Mouse (Mus musculus) hindbrain, embryonic 11.5 days (tissue): ENCODE data around the gene Nxpe5. TPM values are rescaled to one million over a fixed set of nuclear protein-coding genes. Genes with fewer than 3 reads are reported as not detected.
A peak's percentile ranks its signal among the peaks of the same experiment; 100 is the strongest.

ENCODE experiments used
- ATAC-seq: fragments of 200-750 bp; cut with Nextera tagmentation; 2 replicates; pipeline ENCODE4 v1.8.0; 2017; ENCODE audit warnings: mild to moderate bottlenecking, moderate TSS enrichment, moderate library complexity; ENCODE audit not compliant: low FRiP score
- DNase-seq: peaks from one replicate; pipeline ENCODE4 v3.0.0-alpha.2; 2015; ENCODE audit warnings: low spot score
- H3K27ac ChIP-seq: fragments of 300-500 bp; sonication (generic); 2 replicates; pipeline ENCODE4 v1.5.1; 2014; ENCODE audit warnings: mild to moderate bottlenecking, low read depth, low read length
- H3K27me3 ChIP-seq: fragments of 300-500 bp; sonication (generic); 2 replicates; pipeline ENCODE4 v1.6.1; 2014; ENCODE audit warnings: mild to moderate bottlenecking, low read length, moderate library complexity, mixed read lengths; ENCODE audit not compliant: control insufficient read depth, insufficient read depth
- H3K36me3 ChIP-seq: fragments of 300-500 bp; sonication (generic); 2 replicates; pipeline ENCODE4 v1.6.1; 2014; ENCODE audit warnings: mild to moderate bottlenecking, low read length, moderate library complexity, mixed read lengths; ENCODE audit not compliant: control insufficient read depth, insufficient read depth
- H3K4me1 ChIP-seq: fragments of 300-500 bp; sonication (generic); replicated peaks from 2 replicates; pipeline ENCODE4 v1.6.1; 2014; ENCODE audit warnings: low read length, mixed read lengths; ENCODE audit not compliant: control insufficient read depth, insufficient read depth
- H3K4me2 ChIP-seq: fragments of 300-500 bp; sonication (generic); replicated peaks from 2 replicates; pipeline ENCODE4 v1.6.1; 2014; ENCODE audit warnings: mild to moderate bottlenecking, low read depth, low read length
- H3K4me3 ChIP-seq: fragments of 300-500 bp; sonication (generic); 2 replicates; pipeline ENCODE4 v1.5.1; 2014; ENCODE audit warnings: low read depth, low read length
- H3K9ac ChIP-seq: fragments of 300-500 bp; sonication (generic); 2 replicates; pipeline ENCODE4 v1.6.1; 2014; ENCODE audit warnings: low read depth, low read length
- H3K9me3 ChIP-seq: fragments of 300-500 bp; sonication (generic); 2 replicates; pipeline ENCODE4 v1.6.1; 2016; ENCODE audit warnings: low read length; ENCODE audit not compliant: control insufficient read depth
- WGBS: fragments of 180-500 bp; shearing (Covaris S2); extraction: QIAGEN DNeasy Blood & Tissue Kit; methylation state at CpG from one replicate; pipeline ENCODE4 v1.1.7; 2014; 5-methylcytosine and 5-hydroxymethylcytosine counted together
- polyA plus RNA-seq: library from polyadenylated mRNA; unstranded; fragments of >200 nt; fragmentation: Nextera tagmentation; extraction: Ambion mirVana; gene quantifications from 2 replicates; pipeline ENCODE4 v1.2.1, GENCODE M21; 2014

Nxpe5 gene
- polyA plus RNA-seq, 1 experiment from 2014 or later, result not detected

GRCm38 (mm10) chr5:138229511-138229910 lies 3.8 kb downstream of the Nxpe5 start:
- no peaks in the 10 kb centered on the region for H3K27me3 ChIP-seq
- WGBS, result 89% methylated on average over 3 of the region's 3 CpGs
- DNase-seq (no peak), ATAC-seq (no peak)
- no peak overlapping the region for H3K27ac ChIP-seq
- H3K4me2 ChIP-seq, result no peak overlapping the region
- no peaks in the 10 kb centered on the region for H3K36me3 ChIP-seq
- H3K9me3 ChIP-seq, result no peaks in the 10 kb centered on the region
- no peaks in the 10 kb centered on the region for H3K4me1 ChIP-seq
- no peak overlapping the region for H3K9ac ChIP-seq
- H3K4me3 ChIP-seq, result no peak overlapping the region

- ATAC-seq (no peak), DNase-seq (no peak)
- no peak overlapping the region for H3K4me2 ChIP-seq
- no peaks in the 10 kb centered on the region for H3K27me3 ChIP-seq
- no peaks in the 10 kb centered on the region for H3K4me1 ChIP-seq
- H3K9ac ChIP-seq, result no peak overlapping the region
- WGBS, result 85% methylated on average over 2 of the region's 2 CpGs
- H3K36me3 ChIP-seq, result no peaks in the 10 kb centered on the region
- H3K9me3 ChIP-seq, result no peaks in the 10 kb centered on the region
- H3K27ac ChIP-seq, result no peak overlapping the region
- no peak overlapping the region for H3K4me3 ChIP-seq
Measured at GRCm38 (mm10) chr5:138233778-138234177, 8.1 kb downstream of the Nxpe5 start.

DNA sequence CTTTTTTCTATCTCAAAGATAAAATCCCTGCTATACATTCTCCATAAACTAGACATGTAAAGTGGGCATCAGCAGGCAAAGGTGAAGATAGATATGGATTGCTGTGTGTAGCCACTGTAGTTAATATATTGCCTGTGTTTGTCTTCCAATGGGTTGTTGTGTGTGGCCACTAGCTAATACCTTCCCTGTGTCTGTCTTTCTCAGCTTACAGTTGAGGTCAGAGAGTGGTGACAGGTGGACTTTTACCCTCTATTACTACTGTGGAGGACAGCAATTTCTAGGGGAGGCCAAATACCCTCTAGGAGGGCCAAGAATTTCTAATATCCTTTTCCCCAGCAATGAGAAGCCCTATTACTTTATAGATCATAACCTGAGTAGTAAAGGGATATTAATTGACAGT lies 8.5 kb downstream of the Nxpe5 start:
- H3K27me3 ChIP-seq, result no peaks in the 10 kb centered on the region
- no peak overlapping the region for H3K9ac ChIP-seq
- H3K36me3 ChIP-seq, result no peaks in the 10 kb centered on the region
- no peak overlapping the region for H3K4me2 ChIP-seq
- no peak overlapping the region for H3K27ac ChIP-seq
- H3K9me3 ChIP-seq, result no peaks in the 10 kb centered on the region
- no peak for ATAC-seq
- H3K4me1 ChIP-seq, result no peaks in the 10 kb centered on the region
- no peak for DNase-seq
- H3K4me3 ChIP-seq, result no peak overlapping the region

DNA sequence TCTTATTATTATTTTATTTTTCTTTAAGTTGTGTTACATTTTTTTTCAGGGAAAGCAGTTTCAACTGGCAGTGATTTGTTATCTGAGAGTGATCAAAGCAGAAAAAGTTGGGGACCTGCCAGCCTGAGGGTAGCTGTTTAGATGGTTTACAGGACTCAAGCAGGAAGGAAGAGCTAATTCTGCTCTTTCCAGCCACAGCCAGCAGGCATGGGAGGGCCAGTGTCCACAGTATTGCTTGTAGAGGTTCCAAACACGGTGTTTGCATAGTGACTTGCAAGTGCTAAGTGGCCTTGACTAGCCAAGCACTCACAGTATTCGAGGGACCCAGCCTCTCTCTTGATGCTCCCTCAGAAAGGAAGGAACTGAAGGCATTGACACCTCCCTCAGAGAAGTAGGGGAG lies 15.8 kb downstream of the Nxpe5 start:
- ATAC-seq (no peak), DNase-seq (no peak)
- H3K4me3 ChIP-seq, result no peak overlapping the region
- no peaks in the 10 kb centered on the region for H3K4me1 ChIP-seq
- no peaks in the 10 kb centered on the region for H3K36me3 ChIP-seq
- no peak overlapping the region for H3K27ac ChIP-seq
- no peak overlapping the region for H3K9ac ChIP-seq
- no peaks in the 10 kb centered on the region for H3K27me3 ChIP-seq
- H3K4me2 ChIP-seq, result no peak overlapping the region
- H3K9me3 ChIP-seq, result no peaks in the 10 kb centered on the region
- 31% methylated on average over 2 of the region's 2 CpGs for WGBS

GRCm38 (mm10) chr5:138251144-138251543 lies 25.4 kb downstream of the Nxpe5 start:
- no peak overlapping the region for H3K4me3 ChIP-seq
- no peak overlapping the region for H3K9ac ChIP-seq
- no peaks in the 10 kb centered on the region for H3K27me3 ChIP-seq
- DNase-seq (no peak), ATAC-seq (no peak)
- no peaks in the 10 kb centered on the region for H3K9me3 ChIP-seq
- H3K4me2 ChIP-seq, result no peak overlapping the region
- 87% methylated on average over 12 of the region's 12 CpGs for WGBS
- peaks cover 1% of the 10 kb centered on the region; the same call in 1 of the 2 replicates for H3K4me1 ChIP-seq
- no peak overlapping the region for H3K27ac ChIP-seq
- no peaks in the 10 kb centered on the region for H3K36me3 ChIP-seq

DNA sequence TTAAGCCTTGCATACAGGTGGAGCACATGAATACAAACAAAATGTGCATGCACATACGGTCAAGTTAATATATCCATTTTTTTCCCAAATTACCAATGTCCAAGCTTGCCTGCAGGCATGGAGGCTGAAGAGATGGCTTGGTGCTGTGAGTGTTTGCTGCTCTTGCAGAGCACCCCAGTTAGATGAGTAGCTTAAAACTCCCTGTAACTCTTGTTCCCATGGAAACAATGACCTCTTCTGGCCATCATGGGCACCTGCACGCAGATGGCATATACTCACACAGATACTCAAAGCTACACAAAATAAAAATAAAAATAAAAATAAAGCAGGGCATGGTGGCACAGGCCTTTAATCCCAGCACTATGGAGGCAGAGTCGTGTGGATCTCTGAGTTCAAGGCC lies 27.4 kb downstream of the Nxpe5 start:
- Histone ChIP-seq H3K4me1 (peaks cover 3% of the 10 kb centered on the region; the same call in 1 of the 2 replicates), H3K9ac (no peak overlapping the region), H3K4me3 (no peak overlapping the region), H3K9me3 (no peaks in the 10 kb centered on the region), H3K27ac (no peak overlapping the region), H3K36me3 (no peaks in the 10 kb centered on the region), H3K27me3 (no peaks in the 10 kb centered on the region), H3K4me2 (no peak overlapping the region)
- no peak for ATAC-seq
- 91% methylated on average over 3 of the region's 3 CpGs for WGBS
- DNase-seq, result no peak

- no peaks in the 10 kb centered on the region for H3K27me3 ChIP-seq
- peaks cover 3% of the 10 kb centered on the region; the same call in 1 of the 2 replicates for H3K4me1 ChIP-seq
- ATAC-seq, result peak; percentile 100
- peak within 1 kb of the TSS; percentile 48 for H3K27ac ChIP-seq
- H3K9me3 ChIP-seq, result no peaks in the 10 kb centered on the region
- peak within 1 kb of the TSS; percentile 72 for H3K4me2 ChIP-seq
- DNase-seq, result peak; percentile 88
- peak within 1 kb of the TSS; percentile 73 for H3K9ac ChIP-seq
- under 1% methylated on average over 38 of the region's 38 CpGs for WGBS
- H3K4me3 ChIP-seq, result peak within 1 kb of the TSS; percentile 59
- H3K36me3 ChIP-seq, result 0 out of 2 replicates have a peak, but pooled peaks cover 4% of the 10 kb centered on the region
Measured at GRCm38 (mm10) chr5:138255353-138256093, 29.8 kb downstream of the Nxpe5 start, which contains the start of gene Lamtor4. Lamtor4 (plus strand) TSS chr5:138255482.

DNA sequence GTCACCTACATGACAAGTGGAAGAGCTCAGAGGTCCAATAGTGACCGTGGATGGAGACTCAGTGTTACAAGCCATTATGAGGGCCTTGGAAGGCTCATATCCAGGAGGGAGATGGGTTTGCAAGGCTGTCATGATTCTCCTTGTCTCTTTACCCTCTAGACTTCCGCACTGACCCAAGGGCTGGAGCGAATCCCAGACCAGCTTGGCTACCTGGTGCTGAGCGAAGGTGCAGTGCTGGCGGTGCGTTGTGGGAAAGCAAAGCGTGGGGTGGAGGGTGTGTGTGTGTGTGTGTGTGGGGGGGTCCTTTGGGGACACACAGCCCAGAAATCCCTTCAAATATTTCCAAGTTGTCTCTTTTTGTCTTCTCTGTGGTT lies 30.4 kb downstream of the Nxpe5 start:
- H3K36me3 ChIP-seq, result 0 out of 2 replicates have a peak, but pooled peaks cover 4% of the 10 kb centered on the region
- H3K27ac ChIP-seq, result peak overlapping the region; percentile 48
- DNase-seq (no peak), ATAC-seq (no peak)
- peak overlapping the region; percentile 73 for H3K9ac ChIP-seq
- WGBS, result 22% methylated on average over 7 of the region's 7 CpGs
- H3K9me3 ChIP-seq, result no peaks in the 10 kb centered on the region
- peak overlapping the region; percentile 72 for H3K4me2 ChIP-seq
- no peaks in the 10 kb centered on the region for H3K27me3 ChIP-seq
- peaks cover 3% of the 10 kb centered on the region; the same call in 1 of the 2 replicates for H3K4me1 ChIP-seq
- H3K4me3 ChIP-seq, result peak overlapping the region; percentile 59

GRCm38 (mm10) chr5:138256966-138257584 lies 31.4 kb downstream of the Nxpe5 start:
- H3K4me1 ChIP-seq, result peaks cover 3% of the 10 kb centered on the region
- no peaks in the 10 kb centered on the region for H3K27me3 ChIP-seq
- no peak for ATAC-seq
- no peak overlapping the region for H3K9ac ChIP-seq
- H3K9me3 ChIP-seq, result no peaks in the 10 kb centered on the region
- H3K4me3 ChIP-seq, result no peak overlapping the region
- 90% methylated on average over 10 of the region's 10 CpGs for WGBS
- peaks cover 7% of the 10 kb centered on the region; the same call in 1 of the 2 replicates for H3K36me3 ChIP-seq
- no peak overlapping the region for H3K27ac ChIP-seq
- DNase-seq, result no peak
- H3K4me2 ChIP-seq, result no peak overlapping the region
